14 mouse cellular contexts compared by ENCODE assay signal in genomic region chr15:99053373-99053772, GRCm38 (mm10). TPM values are rescaled to one million over a fixed set of nuclear protein-coding genes. Genes with fewer than 3 reads are reported as not detected.
DNase-seq lines count a peak whose midpoint lies in the region; ATAC-seq and TF ChIP-seq lines count a peak whose summit lies in the region.
"Had no signal": no experiment of that assay in that cellular context is flagged by ENCODE, and none has a peak within 500 bp of the region (broad histone marks: within the 10 kb centered on the region; RNA-seq: fewer than 3 reads in every experiment).

No protein-coding gene starts in this region.

- no peak for TF ChIP-seq CTCF in brain, embryonic 14.5 days (IDR thresholded peaks at IDR 0.05; ENCODE audit: borderline replicate concordance, extremely low read depth, insufficient read depth, insufficient read length)

- H3K27ac ChIP-seq in forebrain, embryonic 14.5 days (ENCODE audit: low read depth, low read length), result no peak overlapping the region
- H3K27ac ChIP-seq in forebrain, embryonic 11.5 days (ENCODE audit: low read depth, low read length), result no peak overlapping the region
- H3K27ac ChIP-seq in limb, embryonic 13.5 days, result no peak overlapping the region
- H3K27ac ChIP-seq: kidney, postnatal 0 days; liver, embryonic 15.5 days had no signal

- TF ChIP-seq POLR2A in brain, embryonic 14.5 days (IDR thresholded peaks at IDR 0.05; ENCODE audit: borderline replicate concordance, extremely low read depth, insufficient read depth, insufficient read length, poor library complexity, severe bottlenecking), result no peak

- H3K4me2 ChIP-seq in forebrain, embryonic 14.5 days (ENCODE audit: low read length), result no peak overlapping the region
- H3K4me2 ChIP-seq in forebrain, embryonic 11.5 days (ENCODE audit: low read depth, low read length, severe bottlenecking), result no peak overlapping the region
- H3K4me2 ChIP-seq in limb, embryonic 13.5 days (replicated peaks), result no peak overlapping the region
- H3K4me2 ChIP-seq: liver, embryonic 15.5 days had no signal

- peaks cover 55% of the 10 kb centered on the region for H3K27me3 ChIP-seq in forebrain, embryonic 14.5 days (replicated peaks; ENCODE audit: control insufficient read depth, insufficient read depth, low read length)
- peaks cover 54% of the 10 kb centered on the region for H3K27me3 ChIP-seq in forebrain, embryonic 11.5 days (ENCODE audit: control insufficient read depth, insufficient read depth, low read length)
- H3K27me3 ChIP-seq in limb, embryonic 13.5 days, result peaks cover 68% of the 10 kb centered on the region

- DNase-seq in forebrain, embryonic 14.5 days (ENCODE audit: low spot score), result peak; percentile 61
- DNase-seq in forebrain, embryonic 11.5 days (ENCODE audit: low spot score), result no peak
- peak; percentile 60 for DNase-seq in lung, postnatal 10 days
- no peak for DNase-seq in lung, postnatal 14 days
- peak; percentile 78 for DNase-seq in brain, embryonic 14.5 days (ENCODE audit: low read depth)
- no peak for DNase-seq in frontal cortex, postnatal 25 days (ENCODE audit: low spot score in 2 of 2)
- no peak for DNase-seq in urinary bladder, postnatal 10 days (ENCODE audit: low spot score)
- DNase-seq: cerebellum, adult 8-10 months; heart, postnatal 10 days; thymus, postnatal 25 days had no signal

- H3K9ac ChIP-seq in forebrain, embryonic 14.5 days (ENCODE audit: low read length), result no peak overlapping the region
- no peak overlapping the region for H3K9ac ChIP-seq in forebrain, embryonic 11.5 days (ENCODE audit: low read length)
- no peak overlapping the region for H3K9ac ChIP-seq in limb, embryonic 13.5 days
- H3K9ac ChIP-seq: liver, embryonic 15.5 days had no signal

- WGBS in forebrain, embryonic 14.5 days, result 3% methylated on average over 9 of the region's 9 CpGs
- 8% methylated on average over 9 of the region's 9 CpGs for WGBS in forebrain, embryonic 11.5 days
- WGBS in limb, embryonic 13.5 days, result 3% methylated on average over 9 of the region's 9 CpGs

- ATAC-seq in forebrain, embryonic 14.5 days, result no peak; the same call in 1 of the 2 replicates
- ATAC-seq in forebrain, embryonic 11.5 days (replicated peaks; ENCODE audit: low FRiP score), result no peak
- peak; percentile 49; the same call in 1 of the 2 replicates for ATAC-seq in limb, embryonic 13.5 days (ENCODE audit: low FRiP score, low read depth)

- no peaks in the 10 kb centered on the region for H3K9me3 ChIP-seq in forebrain, embryonic 14.5 days (replicated peaks; ENCODE audit: control insufficient read depth, low read length)
- no peaks in the 10 kb centered on the region for H3K9me3 ChIP-seq in forebrain, embryonic 11.5 days (ENCODE audit: control insufficient read depth, low read length)
- H3K9me3 ChIP-seq in limb, embryonic 13.5 days, result no peaks in the 10 kb centered on the region
- H3K9me3 ChIP-seq: liver, embryonic 15.5 days had no signal

- H3K4me3 ChIP-seq in forebrain, embryonic 14.5 days (ENCODE audit: low read depth, low read length), result no peak overlapping the region
- H3K4me3 ChIP-seq in forebrain, embryonic 11.5 days (ENCODE audit: low read depth, low read length), result no peak overlapping the region
- no peak overlapping the region for H3K4me3 ChIP-seq in limb, embryonic 13.5 days
- H3K4me3 ChIP-seq: erythroblast, embryonic 14.5 days; liver, embryonic 15.5 days had no signal

- H3K36me3 ChIP-seq in forebrain, embryonic 14.5 days (ENCODE audit: control insufficient read depth, insufficient read depth, low read length), result no peaks in the 10 kb centered on the region
- no peaks in the 10 kb centered on the region for H3K36me3 ChIP-seq in forebrain, embryonic 11.5 days (ENCODE audit: control insufficient read depth, insufficient read depth, low read length)
- H3K36me3 ChIP-seq in limb, embryonic 13.5 days, result no peaks in the 10 kb centered on the region
- H3K36me3 ChIP-seq: liver, embryonic 15.5 days had no signal

- peaks cover 15% of the 10 kb centered on the region for H3K4me1 ChIP-seq in forebrain, embryonic 14.5 days (ENCODE audit: control insufficient read depth, insufficient read depth, low read length)
- H3K4me1 ChIP-seq in forebrain, embryonic 11.5 days (replicated peaks; ENCODE audit: control insufficient read depth, insufficient read depth, low read length), result peaks cover 10% of the 10 kb centered on the region; the same call in 1 of the 2 replicates
- peaks cover 37% of the 10 kb centered on the region for H3K4me1 ChIP-seq in limb, embryonic 13.5 days

RNA-seq across cellular contexts. Expression of gene Prph, which starts 1.6 kb away (rescaled TPM):
- polyA plus RNA-seq in forebrain, embryonic 14.5 days (2014; fragmentation: Nextera tagmentation; extraction: Ambion mirVana), result 0.84 and 1.0 TPM in 2 replicates
- polyA plus RNA-seq in forebrain, embryonic 11.5 days (2014; fragmentation: Nextera tagmentation; extraction: Ambion mirVana), result 0.19 and 0.94 TPM in 2 replicates
- 14.0 and 47.0 TPM in 2 replicates for polyA plus RNA-seq in brain, embryonic 14.5 days (2012; rRNA removed)
- polyA plus RNA-seq in limb, embryonic 13.5 days (2015; fragmentation: Nextera tagmentation; extraction: Ambion mirVana), result 1.0 and 1.2 TPM in 2 replicates
- polyA plus RNA-seq: erythroblast, embryonic 14.5 days had no signal

RNA-seq across cellular contexts. Expression of gene Troap, which starts 21.0 kb away (rescaled TPM):
- 11.0 and 13.6 TPM in 2 replicates for polyA plus RNA-seq in forebrain, embryonic 14.5 days (2014; fragmentation: Nextera tagmentation; extraction: Ambion mirVana)
- polyA plus RNA-seq in forebrain, embryonic 11.5 days (2014; fragmentation: Nextera tagmentation; extraction: Ambion mirVana), result 38.8 and 40.2 TPM in 2 replicates
- polyA plus RNA-seq in brain, embryonic 14.5 days (2012; rRNA removed), result 12.1 and 27.9 TPM in 2 replicates
- polyA plus RNA-seq in limb, embryonic 13.5 days (2015; fragmentation: Nextera tagmentation; extraction: Ambion mirVana), result 36.2 and 37.5 TPM in 2 replicates

RNA-seq across cellular contexts. Expression of gene Tuba1c, which starts 23.7 kb away (rescaled TPM):
- 56.7 and 93.1 TPM in 2 replicates for polyA plus RNA-seq in forebrain, embryonic 14.5 days (2014; fragmentation: Nextera tagmentation; extraction: Ambion mirVana)
- polyA plus RNA-seq in forebrain, embryonic 11.5 days (2014; fragmentation: Nextera tagmentation; extraction: Ambion mirVana), result 142 and 160 TPM in 2 replicates
- 62.6 and 100 TPM in 2 replicates for polyA plus RNA-seq in brain, embryonic 14.5 days (2012; rRNA removed)
- 143 and 149 TPM in 2 replicates for polyA plus RNA-seq in limb, embryonic 13.5 days (2015; fragmentation: Nextera tagmentation; extraction: Ambion mirVana)

RNA-seq across cellular contexts. Expression of gene C1ql4, which starts 34.2 kb away (rescaled TPM):
- not detected in 2 replicates for polyA plus RNA-seq in forebrain, embryonic 14.5 days (2014; fragmentation: Nextera tagmentation; extraction: Ambion mirVana)
- polyA plus RNA-seq in forebrain, embryonic 11.5 days (2014; fragmentation: Nextera tagmentation; extraction: Ambion mirVana), result 0.12 TPM in 1 of 2 replicates, not detected in the other
- 7.0 and 15.6 TPM in 2 replicates for polyA plus RNA-seq in brain, embryonic 14.5 days (2012; rRNA removed)
- polyA plus RNA-seq in limb, embryonic 13.5 days (2015; fragmentation: Nextera tagmentation; extraction: Ambion mirVana), result not detected in 2 replicates
- polyA plus RNA-seq: erythroblast, embryonic 14.5 days; liver, embryonic 15.5 days had no signal

RNA-seq across cellular contexts. Expression of gene Dnajc22, which starts 39.6 kb away (rescaled TPM):
- 0.14 and 0.36 TPM in 2 replicates for polyA plus RNA-seq in forebrain, embryonic 14.5 days (2014; fragmentation: Nextera tagmentation; extraction: Ambion mirVana)
- polyA plus RNA-seq in forebrain, embryonic 11.5 days (2014; fragmentation: Nextera tagmentation; extraction: Ambion mirVana), result 0.16 and 0.40 TPM in 2 replicates
- polyA plus RNA-seq in brain, embryonic 14.5 days (2012; rRNA removed), result 0.82 and 0.92 TPM in 2 replicates
- polyA plus RNA-seq in limb, embryonic 13.5 days (2015; fragmentation: Nextera tagmentation; extraction: Ambion mirVana), result 0.83 and 1.0 TPM in 2 replicates

Comparison
In these comparisons a context has a peak if more than half of its experiments do, and no peak if none do; other contexts are left out.
1. DNase-seq: peak in forebrain, embryonic 14.5 days (single experiment), lung, postnatal 10 days (single experiment) and brain, embryonic 14.5 days (single experiment); none in forebrain, embryonic 11.5 days (single experiment), lung, postnatal 14 days (single experiment), frontal cortex, postnatal 25 days (0 of 2) and urinary bladder, postnatal 10 days (single experiment).